Mouse (Mus musculus) lung, adult 2 months (tissue): ENCODE data around the gene Kctd2.

Source experiments
- CTCF ChIP-seq: fragments of 200-500 bp; IDR thresholded peaks from 2 replicates; pipeline ENCODE4 v1.5.1; 2011; ENCODE audit warnings: mild to moderate bottlenecking, low read length, control low read depth; ENCODE audit not compliant: insufficient read depth
- POLR2A ChIP-seq: fragments of 200-500 bp; IDR thresholded peaks from 2 replicates; pipeline ENCODE4 v1.6.1; 2011; ENCODE audit warnings: low read depth, mild to moderate bottlenecking, control low read depth, low read length, borderline replicate concordance; ENCODE audit errors: extremely low read depth

DNA sequence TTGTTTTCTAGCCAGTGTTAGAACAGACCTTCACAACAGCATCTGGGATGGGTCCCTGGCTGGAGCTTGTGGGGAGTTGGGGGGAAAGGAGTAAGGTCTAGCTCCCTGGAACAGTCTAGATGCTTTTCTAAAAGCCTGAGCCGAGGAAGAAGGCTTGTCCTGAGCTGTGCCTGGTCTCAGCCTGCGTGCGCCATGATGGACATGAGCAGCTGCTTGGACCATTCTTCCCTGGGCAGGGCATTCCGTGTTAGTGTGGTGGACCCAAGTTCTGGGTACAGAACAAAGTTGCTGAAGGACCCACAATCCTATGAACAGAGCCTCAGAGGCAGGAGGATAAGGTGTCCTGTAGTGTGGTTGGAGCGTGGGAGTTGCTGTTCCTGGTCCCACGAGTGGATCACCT, 10.6 kb downstream of the Kctd2 start:
- TF ChIP-seq CTCF, result no peak
- TF ChIP-seq POLR2A, result no peak
